Mouse (Mus musculus): ENCODE measurements around the gene Anapc2. TPM values are rescaled to one million over a fixed set of nuclear protein-coding genes. Genes with fewer than 3 reads are reported as not detected.

Gene Anapc2
- total and polyA plus RNA-seq, 3 experiments: 13.0 to 55.2 (median 14.5) TPM

- peak within 1 kb of the TSS; percentile 76 for H3K4me2 ChIP-seq (ENCODE audit: insufficient read depth, low read depth, poor library complexity, severe bottlenecking)
- no peaks in the 10 kb centered on the region for H3K9me3 ChIP-seq (replicated peaks; ENCODE audit: low read length)
- H3K4me3 ChIP-seq (replicated peaks in 1 of 3; ENCODE audit: low read depth in 2 of 3, low read length in 2 of 3, poor library complexity in 1 of 3): peak within 1 kb of the TSS; percentile 64 to 99 (median 82)
- H3K27ac ChIP-seq (ENCODE audit: insufficient read depth, low read depth): peak within 1 kb of the TSS; percentile 98
- H3K79me2 ChIP-seq (replicated peaks; ENCODE audit: control insufficient read depth, extremely low read depth, insufficient read depth, poor library complexity, severe bottlenecking): peaks cover 9% of the 10 kb centered on the region
- peak; percentile 99 for DNase-seq (ENCODE audit: extremely low read depth)
- in situ Hi-C loops (cut with MboI; ENCODE audit: low pct_ligation_motif_present, low pct_unique_long_range_greater_than_20kb, low sequenced_read_pairs) (no loop called here), dilution Hi-C loops (cut with MboI; ENCODE audit: extremely low pct_ligation_motif_present, extremely low pct_unique_long_range_greater_than_20kb, low sequenced_read_pairs) (no loop called here)
- H3K4me1 ChIP-seq (ENCODE audit: control insufficient read depth in 1 of 2, insufficient read depth in 2 of 2): peaks cover 13 to 34% of the 10 kb centered on the region in 2 experiments; a peak in 3 of 4 replicates
- TF ChIP-seq SIN3A (IDR thresholded peaks at IDR 0.05; ENCODE audit: low read length) (peak; percentile 86; the same call in 1 of the 2 replicates), CHD2 (IDR thresholded peaks at IDR 0.05; ENCODE audit: low read length) (no peak), RCOR1 (conservative IDR thresholded peaks at IDR 0.05; ENCODE audit: low read depth, low read length) (no peak), USF1 (IDR thresholded peaks at IDR 0.05; ENCODE audit: low read depth, low read length) (no peak; the same call in 1 of the 2 replicates), ZNF384 (IDR thresholded peaks at IDR 0.05; ENCODE audit: low read depth, low read length) (no peak), UBTF (IDR thresholded peaks at IDR 0.05; ENCODE audit: low read depth, low read length) (no peak), BHLHE40 (IDR thresholded peaks at IDR 0.05; ENCODE audit: low read depth, low read length) (peak; percentile 45; the same call in 1 of the 2 replicates), JUND (conservative IDR thresholded peaks at IDR 0.05; ENCODE audit: low read depth, low read length) (no peak), JUN (IDR thresholded peaks at IDR 0.05; ENCODE audit: insufficient read depth, low read depth, low read length) (no peak), MYC (IDR thresholded peaks at IDR 0.05; ENCODE audit: low read depth, low read length) (peak; percentile 77; the same call in 1 of the 2 replicates), RAD21 (IDR thresholded peaks at IDR 0.05; ENCODE audit: low read depth, low read length) (no peak), E2F4 (IDR thresholded peaks at IDR 0.05; ENCODE audit: insufficient replicate concordance, low read depth, low read length) (0 out of 2 replicates have a peak, but pooled peaks have one; percentile 23), IRF4 (IDR thresholded peaks at IDR 0.05; ENCODE audit: low read depth, low read length) (peak; percentile 42; the same call in 1 of the 2 replicates), MXI1 (IDR thresholded peaks at IDR 0.05; ENCODE audit: low read depth, low read length) (peak; percentile 86), SMC3 (IDR thresholded peaks at IDR 0.05; ENCODE audit: low read depth, low read length) (no peak), GABPA (IDR thresholded peaks at IDR 0.05; ENCODE audit: insufficient replicate concordance, low read depth, low read length) (no peak), POLR2A (IDR thresholded peaks at IDR 0.05; ENCODE audit: low read depth, low read length) (peak; percentile 98), ZC3H11A (IDR thresholded peaks at IDR 0.05; ENCODE audit: low read depth, low read length) (no peak), MAFK (IDR thresholded peaks at IDR 0.05; ENCODE audit: insufficient replicate concordance, low read length) (no peak), MAZ (IDR thresholded peaks at IDR 0.05; ENCODE audit: low read depth, low read length) (no peak), TCF12 (IDR thresholded peaks at IDR 0.05; ENCODE audit: low read depth, low read length) (peak; percentile 95), ETS1 (conservative IDR thresholded peaks at IDR 0.05; ENCODE audit: low read depth, low read length) (no peak), ZKSCAN1 (IDR thresholded peaks at IDR 0.05; ENCODE audit: borderline replicate concordance, low read depth, low read length) (no peak), ELF1 (IDR thresholded peaks at IDR 0.05; ENCODE audit: low read depth, low read length) (0 out of 2 replicates have a peak, but pooled peaks have one; percentile 7), USF2 (conservative IDR thresholded peaks at IDR 0.05; ENCODE audit: low read depth, low read length) (no peak), HCFC1 (IDR thresholded peaks at IDR 0.05; ENCODE audit: low read depth, low read length) (peak; percentile 52), KAT2A (IDR thresholded peaks at IDR 0.05; ENCODE audit: insufficient replicate concordance, low read length) (0 out of 2 replicates have a peak, but pooled peaks have one; percentile 61), MAX (IDR thresholded peaks at IDR 0.05; ENCODE audit: low read length) (peak; percentile 64; the same call in 1 of the 2 replicates), NRF1 (IDR thresholded peaks at IDR 0.05; ENCODE audit: low read depth, low read length) (peak; percentile 80), POLR2AphosphoS2 (IDR thresholded peaks at IDR 0.05; ENCODE audit: low read depth, low read length) (peak; percentile 98), ZMIZ1 (IDR thresholded peaks at IDR 0.05; ENCODE audit: low read depth, low read length) (peak; percentile 99), PAX5 (IDR thresholded peaks at IDR 0.05; ENCODE audit: low read length) (no peak), CHD1 (IDR thresholded peaks at IDR 0.05; ENCODE audit: low read depth, low read length) (no peak), EP300 (IDR thresholded peaks at IDR 0.05; ENCODE audit: low read length) (no peak), MEF2A (IDR thresholded peaks at IDR 0.05; ENCODE audit: borderline replicate concordance, low read depth, low read length) (no peak; the same call in 1 of the 2 replicates), CTCF (conservative IDR thresholded peaks at IDR 0.05 in 1 of 2, IDR thresholded peaks at IDR 0.05 in 1 of 2; ENCODE audit: low read depth in 2 of 2, low read length in 2 of 2) (no peak), TBP (conservative IDR thresholded peaks at IDR 0.05; ENCODE audit: low read depth, low read length) (peak; percentile 98), NELFE (IDR thresholded peaks at IDR 0.05; ENCODE audit: low read depth, low read length) (peak; percentile 99)
- peaks cover 6% of the 10 kb centered on the region for H3K27me3 ChIP-seq (replicated peaks)
- peak within 1 kb of the TSS; percentile 92 for H3K9ac ChIP-seq (ENCODE audit: insufficient read depth, low read depth)
- H3K36me3 ChIP-seq (replicated peaks in 1 of 2; ENCODE audit: control insufficient read depth in 1 of 2, insufficient read depth in 1 of 2, low read length in 1 of 2): peaks cover 22 to 26% of the 10 kb centered on the region in 2 experiments
Measured at GRCm38 (mm10) chr2:25224492-25224765, 47.8 kb upstream of the Anapc2 start, which contains the start of gene Tubb4b. Gene Tubb4b (minus strand): TSS chr2:25224702.

Data from CH12.LX (cell line).